Mouse (Mus musculus) spleen, adult 2 months (tissue): ENCODE results near the gene Smurf2. TPM values are rescaled to one million over a fixed set of nuclear protein-coding genes. Genes with fewer than 3 reads are reported as not detected.
A peak's percentile ranks its signal among the peaks of the same experiment; 100 is the strongest.

Experiments used
- DNase-seq, 2 experiments: peaks; one replicate each; pipeline versions ENCODE4 v3.0.0 to v3.0.0-alpha.2; 2012 to 2021; ENCODE audit warnings: low spot score in 2 of 2, low read depth in 1 of 2
- H3K27ac ChIP-seq: fragments of 200-500 bp; 2 replicates; pipeline ENCODE4 v1.5.1; 2012; ENCODE audit warnings: low read length, inconsistent platforms; ENCODE audit not compliant: insufficient read depth
- H3K27me3 ChIP-seq: fragments of 200-500 bp; 2 replicates; pipeline ENCODE4 v1.6.1; 2012; ENCODE audit warnings: mild to moderate bottlenecking, moderate library complexity, low read length, inconsistent platforms; ENCODE audit not compliant: control insufficient read depth, insufficient read depth
- H3K36me3 ChIP-seq: fragments of 200-500 bp; 2 replicates; pipeline ENCODE4 v1.6.1; 2012; ENCODE audit warnings: mild to moderate bottlenecking, low read length, inconsistent platforms; ENCODE audit not compliant: control insufficient read depth, insufficient read depth
- H3K4me1 ChIP-seq: fragments of 200-500 bp; 2 replicates; pipeline ENCODE4 v1.6.1; 2011; ENCODE audit warnings: inconsistent platforms; ENCODE audit not compliant: control insufficient read depth, insufficient read depth, insufficient read length
- H3K4me3 ChIP-seq: fragments of 200-500 bp; 2 replicates; pipeline ENCODE4 v1.5.1; 2011; ENCODE audit warnings: mild to moderate bottlenecking, inconsistent platforms; ENCODE audit not compliant: insufficient read depth, insufficient read length; ENCODE audit errors: extremely low read depth
- CTCF ChIP-seq: fragments of 200-500 bp; IDR thresholded peaks from 2 replicates; pipeline ENCODE4 v1.5.1; 2011; ENCODE audit warnings: mild to moderate bottlenecking, inconsistent platforms; ENCODE audit not compliant: insufficient read depth, insufficient read length, insufficient replicate concordance; ENCODE audit errors: extremely low read depth
- POLR2A ChIP-seq: fragments of 200-500 bp; IDR thresholded peaks from 2 replicates; pipeline ENCODE4 v1.6.1; 2011; ENCODE audit warnings: low read depth, low read length, inconsistent platforms
- WGBS: fragments of 180-500 bp; shearing (Covaris S2); methylation state at CpG from one replicate; pipeline ENCODE4 v1.1.7; 2018; 5-methylcytosine and 5-hydroxymethylcytosine counted together
- polyA plus RNA-seq: library from polyadenylated mRNA; depleted of rRNA; stranded (reverse); fragments of >200 nt; gene quantifications from 2 replicates; pipeline ENCODE4 v1.2.3, GENCODE M21; 2012

Smurf2 gene
- polyA plus RNA-seq, 1 experiment = 4.9 TPM

DNA sequence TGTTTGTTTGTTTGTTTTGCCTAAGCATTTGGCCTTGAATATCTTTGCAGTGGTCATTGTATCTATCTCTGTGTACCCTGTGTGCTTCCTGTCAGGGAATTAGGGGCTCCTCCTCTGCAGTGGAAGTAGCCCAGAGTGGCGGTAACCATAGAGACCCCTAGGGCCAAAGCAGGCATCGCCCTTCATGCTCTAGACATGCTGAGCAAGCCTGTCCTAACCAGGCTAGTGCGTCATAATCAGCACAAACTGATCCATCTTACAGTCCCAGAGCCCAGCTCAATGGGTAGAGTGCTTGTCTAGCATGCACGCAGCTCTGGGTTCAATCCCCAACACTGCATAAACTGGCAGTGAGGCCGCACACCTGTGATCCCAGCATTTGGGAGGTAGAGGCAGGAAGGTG lies 38.6 kb upstream of the Smurf2 start:
- DNase-seq = no peak
- Histone ChIP-seq H3K4me1 (peaks cover 18% of the 10 kb centered on the region), H3K4me3 (no peak overlapping the region), H3K27me3 (no peaks in the 10 kb centered on the region), H3K27ac (no peak overlapping the region), H3K36me3 (no peaks in the 10 kb centered on the region)
- no peak for TF ChIP-seq CTCF
- no peak for TF ChIP-seq POLR2A
- 92% methylated on average over 5 of the region's 5 CpGs for WGBS

DNA sequence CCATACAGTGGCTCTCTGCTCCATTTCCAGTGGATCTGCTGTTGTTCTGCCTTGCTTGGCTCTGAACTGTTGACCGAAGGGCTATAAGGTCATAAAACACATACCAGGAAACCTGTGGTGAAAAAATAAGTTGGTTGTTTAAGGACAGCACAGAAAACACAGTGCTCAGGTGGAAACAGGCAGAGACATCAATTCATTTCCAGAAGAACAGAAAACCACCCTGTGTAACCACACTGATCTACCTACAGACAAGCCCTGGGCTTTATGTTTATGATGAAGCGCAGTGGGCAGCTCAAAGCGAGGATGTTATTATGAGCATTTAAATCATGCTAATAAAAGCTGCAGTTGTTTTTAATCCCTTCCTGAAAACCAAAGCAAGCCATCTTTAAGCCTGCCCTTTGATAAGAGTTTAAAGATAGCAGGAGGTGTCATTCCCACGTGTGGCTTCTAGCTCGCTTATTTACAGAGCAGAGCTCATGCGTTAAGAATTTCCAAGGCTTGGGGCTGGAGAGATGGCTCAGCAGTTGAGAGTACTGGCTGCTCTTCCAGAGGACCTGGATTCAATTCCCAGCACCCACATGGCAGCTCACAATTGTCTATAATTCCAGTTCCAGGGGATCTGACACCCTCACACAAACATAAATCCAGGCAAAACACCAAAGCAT lies 38.0 kb upstream of the Smurf2 start:
- 80% methylated on average over 6 of the region's 6 CpGs for WGBS
- no peak overlapping the region for H3K27ac ChIP-seq
- no peak overlapping the region for H3K4me3 ChIP-seq
- no peak for DNase-seq
- TF ChIP-seq POLR2A (no peak), CTCF (no peak)
- H3K27me3 ChIP-seq = no peaks in the 10 kb centered on the region
- H3K36me3 ChIP-seq = no peaks in the 10 kb centered on the region
- H3K4me1 ChIP-seq = peaks cover 18% of the 10 kb centered on the region

DNA sequence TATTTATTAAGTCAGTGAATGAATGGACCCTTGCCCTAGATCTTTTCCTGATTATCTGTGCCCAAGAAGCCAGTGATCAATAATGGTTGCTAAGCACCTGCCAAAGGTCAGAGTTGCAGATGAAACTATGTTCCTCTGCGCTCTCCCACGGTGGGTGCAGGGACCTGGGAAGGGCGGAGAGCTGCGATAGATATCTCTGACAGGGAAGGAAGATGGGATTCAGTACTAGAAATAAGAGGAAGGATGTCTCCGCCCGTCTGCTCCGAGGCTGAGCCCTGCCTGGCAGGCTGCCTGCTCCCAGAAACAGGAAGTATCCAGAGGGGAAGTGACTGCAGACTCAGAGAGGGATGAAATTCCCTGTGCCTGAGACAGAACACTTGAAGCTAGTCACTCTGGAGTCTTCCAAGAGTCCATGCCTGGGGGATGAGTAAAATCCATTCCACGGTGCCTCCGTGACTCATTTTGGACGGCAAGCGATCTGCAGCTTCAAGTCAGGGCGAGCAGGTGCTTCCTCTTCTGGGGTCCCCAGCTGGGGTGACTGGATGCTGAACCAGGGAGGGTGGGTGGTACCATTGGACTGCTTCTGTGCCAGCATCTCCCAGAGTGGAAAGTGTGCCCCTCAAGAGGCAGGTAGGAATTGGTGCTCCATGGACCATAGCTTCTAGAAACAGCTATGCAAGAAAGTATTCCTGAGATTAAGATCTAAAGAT lies 36.9 kb upstream of the Smurf2 start:
- DNase-seq = peak in 1 of 2 experiments; percentile 12
- no peak overlapping the region for H3K4me3 ChIP-seq
- H3K27me3 ChIP-seq = no peaks in the 10 kb centered on the region
- H3K36me3 ChIP-seq = no peaks in the 10 kb centered on the region
- peaks cover 18% of the 10 kb centered on the region for H3K4me1 ChIP-seq
- 0 out of 2 replicates have a peak overlapping the region, but pooled peaks have one; percentile 15 for H3K27ac ChIP-seq
- WGBS = 14% methylated on average over 12 of the region's 12 CpGs
- no peak for TF ChIP-seq CTCF
- no peak for TF ChIP-seq POLR2A

DNA sequence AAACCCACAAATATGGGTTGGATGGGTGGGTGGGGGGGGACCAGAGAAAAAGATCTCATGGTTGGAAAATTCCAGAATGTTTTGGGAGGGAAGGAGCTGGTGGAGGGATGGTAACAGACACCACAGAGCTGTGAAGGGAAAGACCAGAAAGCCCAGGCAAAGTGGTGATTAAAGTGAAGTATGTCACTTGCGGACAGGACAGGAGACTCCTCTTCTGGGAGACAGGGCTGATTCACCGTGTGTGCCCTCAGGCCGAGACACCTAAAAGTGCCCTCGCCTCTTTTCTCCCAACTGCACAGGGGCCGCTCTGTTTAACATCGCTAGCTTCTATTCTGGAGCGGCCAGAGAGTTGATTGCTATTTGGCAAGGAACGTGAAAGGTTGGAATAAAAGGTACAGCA lies 34.1 kb upstream of the Smurf2 start:
- Histone ChIP-seq H3K36me3 (no peaks in the 10 kb centered on the region), H3K27me3 (no peaks in the 10 kb centered on the region), H3K4me3 (no peak overlapping the region), H3K4me1 (peaks cover 4% of the 10 kb centered on the region), H3K27ac (no peak overlapping the region)
- 90% methylated on average over 8 of the region's 8 CpGs for whole genome bisulfite sequencing
- TF ChIP-seq CTCF (no peak), POLR2A (no peak)
- DNase-seq = no peak

DNA sequence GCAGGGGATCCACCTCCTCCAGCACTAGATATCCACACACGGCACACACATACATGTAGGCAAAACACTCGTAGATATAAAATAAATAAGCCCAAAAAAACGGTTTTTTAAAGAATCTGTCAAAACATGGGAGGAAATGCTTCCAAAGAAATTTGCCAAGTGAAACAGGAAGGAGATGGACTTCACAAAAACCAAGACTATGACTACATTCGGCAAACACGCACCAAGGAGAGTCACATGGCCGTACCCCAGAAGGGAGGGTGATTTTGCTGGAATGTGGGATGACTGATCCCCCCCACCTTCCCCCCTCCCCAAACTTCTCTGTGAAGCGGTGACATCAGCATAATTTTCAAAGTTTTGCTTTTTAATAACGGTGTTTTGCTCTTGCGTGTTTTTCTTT lies 33.6 kb upstream of the Smurf2 start:
- 80% methylated on average over 9 of the region's 9 CpGs for WGBS
- DNase-seq = no peak
- H3K27me3 ChIP-seq = no peaks in the 10 kb centered on the region

DNA sequence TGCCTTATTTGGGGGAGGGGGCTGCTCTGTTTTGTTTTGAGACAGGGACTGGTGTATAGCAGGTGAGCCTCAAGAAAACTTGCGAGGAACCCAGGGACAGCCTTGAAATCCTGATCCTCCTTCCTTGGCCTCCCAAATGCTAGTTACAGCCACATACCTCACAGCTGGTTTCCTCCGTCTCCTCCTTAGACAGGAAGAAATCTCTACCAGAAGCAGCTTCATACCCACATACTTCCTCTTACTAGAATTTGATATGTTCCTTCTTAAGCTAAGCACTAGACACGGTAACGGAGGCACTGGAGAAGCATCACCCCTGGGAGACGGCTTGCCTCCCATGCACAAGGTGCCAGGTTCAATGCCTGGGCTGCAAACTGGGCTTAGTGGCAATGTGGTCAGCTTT lies 16.8 kb upstream of the Smurf2 start:
- Histone ChIP-seq H3K4me1 (peaks cover 5% of the 10 kb centered on the region; the same call in 1 of the 2 replicates), H3K4me3 (no peak overlapping the region), H3K36me3 (no peaks in the 10 kb centered on the region), H3K27me3 (no peaks in the 10 kb centered on the region), H3K27ac (no peak overlapping the region)
- no peak for DNase-seq
- 3% methylated on average over 5 of the region's 5 CpGs for WGBS
- TF ChIP-seq CTCF (no peak), POLR2A (no peak)

More for the DNA sequence above, 33.6 kb upstream of the Smurf2 start:
- TF ChIP-seq CTCF = no peak
- no peak for TF ChIP-seq POLR2A
- Histone ChIP-seq H3K27ac (no peak overlapping the region), H3K36me3 (no peaks in the 10 kb centered on the region), H3K4me1 (peaks cover 4% of the 10 kb centered on the region), H3K4me3 (no peak overlapping the region)

DNA sequence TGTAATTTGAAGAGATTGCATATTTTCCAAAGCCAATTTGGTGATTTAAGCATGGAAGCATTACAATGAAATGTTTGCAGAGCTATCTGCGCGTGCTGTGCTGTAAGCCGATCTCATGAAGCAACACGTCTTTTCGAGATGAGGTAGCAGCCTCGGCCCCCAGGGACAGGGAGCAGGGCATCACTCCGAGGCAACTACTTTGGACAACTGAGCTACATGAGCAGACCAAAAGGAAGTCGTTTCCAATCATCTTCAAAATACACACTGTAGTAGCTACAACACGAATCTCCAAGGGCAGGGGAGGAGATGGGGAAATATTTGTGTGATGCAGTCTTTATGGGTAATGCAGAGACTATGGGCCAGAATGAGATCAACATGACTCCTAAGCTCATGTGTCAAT lies 9.9 kb upstream of the Smurf2 start:
- Histone ChIP-seq H3K27me3 (no peaks in the 10 kb centered on the region), H3K4me1 (no peaks in the 10 kb centered on the region), H3K27ac (no peak overlapping the region), H3K36me3 (no peaks in the 10 kb centered on the region), H3K4me3 (no peak overlapping the region)
- DNase-seq = no peak
- no peak for TF ChIP-seq POLR2A
- TF ChIP-seq CTCF = no peak
- 91% methylated on average over 9 of the region's 9 CpGs for WGBS
